Mouse (Mus musculus) kidney, adult 2 months (tissue): Measurements from ENCODE around the gene Lipe.

Experiments used
- CTCF ChIP-seq: fragments of 200-500 bp; conservative IDR thresholded peaks from 2 replicates; pipeline ENCODE4 v1.5.1; 2011; ENCODE audit warnings: low read depth, mild to moderate bottlenecking, control low read depth, low read length, moderate library complexity, mixed read lengths; ENCODE audit not compliant: insufficient read depth, insufficient read length
- POLR2A ChIP-seq: fragments of 200-500 bp; IDR thresholded peaks from one replicate; pipeline ENCODE4 v1.6.1; 2011; ENCODE audit warnings: low read depth, low read length, control low read depth

DNA sequence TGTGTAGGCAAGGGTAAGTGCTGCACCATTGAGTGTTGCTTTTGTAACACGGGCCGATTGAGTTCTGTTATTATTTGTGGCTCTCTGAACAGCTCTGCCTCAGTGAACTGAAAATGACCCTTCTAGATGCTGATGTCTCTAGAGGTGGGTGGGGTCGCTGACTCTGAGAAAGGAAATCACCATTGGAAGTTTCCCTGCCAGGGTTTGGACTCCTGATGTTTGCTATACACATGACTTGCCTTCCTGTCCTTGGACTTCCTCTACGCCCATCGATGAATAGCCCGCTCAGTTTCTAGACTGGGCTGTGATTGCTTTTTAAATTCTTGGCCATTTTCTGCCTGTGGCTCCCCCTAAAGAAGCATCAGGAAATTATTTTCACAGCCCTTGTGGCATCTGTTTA lies 37.7 kb upstream of the Lipe start:
- no peak for TF ChIP-seq CTCF
- TF ChIP-seq POLR2A: no peak
